Mouse (Mus musculus) thymus, postnatal 4 days (tissue): ENCODE data around the gene Heg1.
A peak's percentile ranks its signal among the peaks of the same experiment; 100 is the strongest.

ENCODE experiments used
- DNase-seq: peaks from one replicate; pipeline ENCODE4 v3.0.0; 2021

The Heg1 gene

DNA sequence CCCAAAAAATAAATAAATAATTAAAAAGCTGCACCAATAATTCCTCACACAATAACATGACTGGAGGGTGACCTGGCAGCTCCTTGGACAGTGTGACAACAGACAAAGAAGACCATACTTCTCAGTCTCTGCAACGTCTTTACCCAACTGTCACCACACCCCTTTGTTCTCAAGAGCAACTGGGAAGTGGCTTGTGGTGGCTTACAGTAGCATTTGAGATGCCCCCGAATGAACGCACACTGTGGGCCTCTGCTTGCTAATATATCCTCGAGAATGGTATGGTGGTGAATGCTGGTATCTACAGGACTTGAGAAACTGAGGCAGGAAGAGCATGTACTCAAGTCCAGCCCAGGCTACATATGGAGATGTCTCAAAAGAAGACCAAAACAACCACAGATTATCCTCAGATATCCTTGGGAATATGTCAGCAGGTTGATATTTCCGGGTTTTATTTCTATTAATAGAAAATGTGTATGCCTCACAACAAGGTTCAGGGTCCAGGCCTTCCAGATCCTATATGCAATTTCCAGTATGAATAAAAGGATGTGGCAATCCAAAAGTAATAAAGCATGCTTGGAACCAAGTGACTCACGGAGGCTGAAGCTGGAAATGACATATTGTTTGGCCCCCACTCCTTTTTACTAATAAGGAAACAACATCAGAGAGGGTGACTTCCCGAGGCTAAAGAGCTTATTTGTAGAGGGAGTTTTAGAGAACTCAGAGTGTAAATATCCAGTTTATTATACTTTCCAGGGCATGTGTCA lies 92.8 kb downstream of the Heg1 start:
- DNase-seq, result no peak

DNA sequence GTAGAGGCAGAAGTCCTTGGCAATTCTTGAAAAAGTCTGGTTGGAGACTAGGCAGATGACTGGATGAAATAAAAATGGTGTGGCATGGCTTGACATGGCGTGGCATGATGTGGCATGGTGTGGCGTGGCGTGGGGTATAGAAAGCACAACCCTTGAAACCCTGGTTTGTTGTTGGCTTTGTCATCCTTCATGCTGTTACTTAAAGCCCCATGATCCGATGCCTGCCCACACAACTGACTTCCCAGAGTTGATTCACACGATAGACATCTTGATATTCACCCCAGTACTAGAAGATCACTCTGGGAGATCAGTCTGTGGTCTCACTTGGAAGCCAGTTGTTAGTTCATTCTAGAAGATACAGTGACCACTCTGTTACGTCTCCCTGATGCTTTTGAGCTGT lies 93.4 kb downstream of the Heg1 start:
- no peak for DNase-seq

DNA sequence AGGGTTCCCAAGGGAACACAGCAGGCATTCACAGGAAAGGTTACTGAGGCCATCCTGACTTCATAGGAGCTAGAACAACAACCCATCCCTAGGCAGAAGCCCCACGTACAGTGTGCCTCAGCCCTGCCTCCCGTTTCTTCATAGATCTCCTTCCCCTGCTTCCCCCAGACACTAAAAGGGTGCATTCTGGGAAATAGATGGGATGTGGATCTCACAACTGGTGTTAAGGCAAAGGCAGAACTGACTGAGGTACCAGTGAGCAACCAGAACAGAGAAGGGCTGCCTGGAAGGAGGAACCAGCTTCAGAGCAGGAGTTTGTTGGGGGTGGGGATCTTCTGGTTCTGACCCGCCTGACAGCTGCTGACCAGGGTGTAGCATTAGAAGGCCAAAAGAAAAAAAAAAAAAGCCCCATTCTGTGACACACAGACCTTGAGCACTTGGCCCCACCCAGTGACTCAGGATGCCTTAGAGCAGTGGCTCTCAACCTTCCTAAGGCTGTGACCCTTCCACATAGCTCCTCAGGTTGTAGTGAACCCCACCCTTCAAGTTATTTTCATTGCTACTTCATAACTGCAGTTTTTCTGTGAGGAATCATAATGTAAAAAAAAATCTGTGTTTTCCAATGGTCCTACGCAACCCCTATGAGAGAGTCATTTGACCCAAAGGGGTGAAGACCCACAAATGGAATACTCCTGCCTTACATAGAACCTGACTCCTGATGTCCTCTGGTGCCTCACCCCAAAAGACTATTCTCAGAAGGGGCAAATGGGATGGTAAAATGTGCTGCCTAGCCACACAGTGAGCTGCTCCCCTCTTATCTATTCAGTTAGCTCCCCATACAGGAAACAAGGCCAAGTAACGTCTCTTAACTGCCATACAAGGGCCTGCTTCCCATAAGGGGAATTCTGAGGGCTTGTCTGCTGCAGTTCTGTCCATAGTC lies 97.9 kb downstream of the Heg1 start:
- no peak for DNase-seq

DNA sequence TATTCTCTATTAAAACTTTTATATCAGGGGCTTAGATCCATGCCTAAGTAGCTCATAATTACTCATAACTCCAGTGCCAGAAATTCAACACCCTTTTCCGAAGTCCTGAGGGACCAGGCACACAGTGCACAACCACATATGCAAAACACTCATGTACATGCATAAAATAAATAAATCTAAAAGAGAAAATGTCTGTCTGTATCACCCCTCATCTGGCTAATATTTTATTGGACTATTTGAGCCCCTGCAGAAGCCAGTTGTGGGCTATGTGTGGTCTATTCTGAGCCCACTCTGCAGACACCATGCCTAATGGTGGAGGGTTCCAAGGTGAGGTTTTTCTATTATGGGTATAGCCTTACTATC lies 98.5 kb downstream of the Heg1 start:
- no peak for DNase-seq

DNA sequence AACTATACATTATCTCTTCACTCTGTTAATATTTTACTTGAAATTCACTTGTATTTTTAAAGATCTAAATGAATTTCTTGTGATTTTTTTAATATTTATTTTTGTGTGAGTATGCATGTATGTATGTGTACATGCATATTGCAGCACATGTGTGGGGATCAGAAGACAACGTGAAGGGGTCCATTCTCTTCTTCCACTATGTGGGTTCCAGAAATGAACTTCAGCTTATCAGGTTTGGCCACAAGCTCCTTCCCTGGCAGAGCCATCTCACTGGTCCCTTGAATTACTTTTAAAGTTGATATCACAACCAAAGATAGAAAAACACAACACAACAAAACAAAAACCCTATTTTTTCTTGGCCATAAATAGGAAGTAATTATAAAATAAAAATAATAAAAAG lies 100.4 kb downstream of the Heg1 start:
- DNase-seq, result no peak

DNA sequence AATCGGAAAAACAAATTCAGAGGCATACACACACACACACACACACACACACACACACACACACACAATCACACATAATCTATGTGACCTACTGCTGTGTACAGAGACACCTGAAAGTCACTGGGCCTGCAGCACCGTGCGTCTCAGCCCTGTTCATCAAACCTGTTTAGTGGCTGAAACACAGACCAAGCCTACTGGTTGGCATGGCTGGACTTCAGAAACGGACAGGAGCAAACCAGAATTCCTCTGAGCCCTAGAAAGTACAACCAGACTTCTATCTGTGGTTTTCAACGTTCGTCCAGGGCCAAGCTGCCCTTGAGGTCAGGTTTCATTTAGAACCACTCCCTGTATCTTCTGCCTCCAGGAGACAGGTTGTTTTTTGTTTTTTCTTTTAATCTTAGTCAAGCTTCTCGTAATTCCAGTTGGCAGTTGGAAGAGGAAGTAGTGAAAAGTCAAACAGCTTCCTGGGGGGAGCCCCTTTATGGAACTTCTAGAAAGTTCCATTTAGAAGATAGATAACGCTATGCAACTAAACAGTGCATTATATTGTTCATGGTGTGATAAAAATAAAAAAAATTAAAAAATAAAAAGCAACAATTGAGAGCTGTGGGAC lies 101.0 kb downstream of the Heg1 start:
- no peak for DNase-seq

DNA sequence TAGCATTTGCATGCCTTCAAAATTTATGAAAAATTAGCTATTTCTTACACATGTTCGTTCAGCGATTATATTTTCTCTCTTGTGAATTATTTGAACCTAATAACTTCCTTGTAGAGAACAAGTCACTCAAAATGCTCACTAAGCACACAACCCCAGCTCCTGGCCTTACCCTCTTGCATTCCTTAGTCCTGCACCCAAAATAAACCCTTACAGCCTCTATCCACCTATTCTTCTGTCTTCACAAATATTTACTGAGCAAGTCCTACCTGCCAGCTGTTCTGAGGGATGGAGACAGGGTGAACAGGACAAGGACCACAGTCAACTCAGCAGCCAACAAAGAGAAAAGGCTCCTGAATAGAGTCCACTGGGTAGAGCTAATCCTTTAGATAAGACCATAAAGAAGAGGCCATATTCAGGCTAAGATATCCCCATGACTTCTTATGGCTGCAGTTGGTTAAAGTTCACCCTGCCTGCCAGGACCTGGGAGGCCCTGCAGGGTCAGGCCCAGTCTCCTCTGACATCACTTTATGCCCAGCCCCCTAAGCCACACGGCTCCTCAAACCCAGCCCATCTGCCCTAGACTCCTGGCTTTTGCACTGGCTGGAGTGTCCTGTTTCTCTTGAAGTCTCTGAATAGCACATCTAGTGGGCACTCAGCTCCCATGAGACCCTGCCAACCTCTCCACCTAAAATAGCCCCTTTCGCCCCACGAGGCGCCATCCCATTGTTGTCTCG lies 102.7 kb downstream of the Heg1 start:
- no peak for DNase-seq

DNA sequence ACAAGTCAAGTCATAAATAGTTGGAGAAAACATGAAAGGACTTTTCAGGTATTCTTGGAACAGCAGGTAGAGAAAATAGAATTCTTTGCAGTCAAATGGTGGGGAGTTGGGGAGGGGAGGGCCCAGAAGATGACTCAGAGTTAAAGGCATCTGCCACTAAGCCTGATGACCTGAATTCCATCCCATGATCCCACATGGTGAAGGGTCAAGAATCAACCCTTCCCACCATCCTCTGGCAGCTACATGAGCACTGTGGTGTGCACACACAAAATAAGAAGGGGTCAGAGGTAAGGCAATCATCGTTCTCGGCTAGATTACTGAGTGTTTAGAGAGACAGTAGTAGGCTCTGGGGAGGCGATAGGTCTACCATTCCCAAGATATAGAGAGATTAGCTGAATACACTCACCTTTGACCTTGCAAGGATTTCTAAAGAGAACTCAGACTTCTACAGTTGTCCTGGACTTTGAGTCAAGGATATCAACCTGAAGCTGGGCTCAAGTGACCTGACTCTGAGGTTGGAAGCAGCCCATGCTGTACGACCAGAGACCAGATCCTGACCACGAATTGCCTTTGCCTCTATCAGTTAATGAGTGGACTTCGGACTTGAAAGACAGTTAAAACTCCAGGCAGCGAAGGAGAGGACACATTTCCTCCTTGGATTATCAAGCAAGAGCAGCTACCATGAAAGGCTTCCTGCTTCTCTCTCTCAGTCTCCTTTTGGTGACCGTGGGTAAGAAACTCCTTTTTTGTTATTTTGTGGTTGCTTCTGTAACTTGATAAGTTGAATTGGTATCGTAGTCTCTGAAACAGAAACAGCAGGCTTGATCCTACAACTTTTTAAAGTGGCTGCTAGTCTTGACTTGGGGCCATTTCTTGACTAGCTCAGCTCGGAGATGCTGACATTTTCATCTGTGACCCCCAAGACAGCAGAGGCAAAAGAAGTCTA lies 109.9 kb downstream of the Heg1 start, which contains the start of gene Muc13:
Gene Muc13 (plus strand): TSS at position 192 of the 946 bp plus-strand sequence.
- no peak for DNase-seq

DNA sequence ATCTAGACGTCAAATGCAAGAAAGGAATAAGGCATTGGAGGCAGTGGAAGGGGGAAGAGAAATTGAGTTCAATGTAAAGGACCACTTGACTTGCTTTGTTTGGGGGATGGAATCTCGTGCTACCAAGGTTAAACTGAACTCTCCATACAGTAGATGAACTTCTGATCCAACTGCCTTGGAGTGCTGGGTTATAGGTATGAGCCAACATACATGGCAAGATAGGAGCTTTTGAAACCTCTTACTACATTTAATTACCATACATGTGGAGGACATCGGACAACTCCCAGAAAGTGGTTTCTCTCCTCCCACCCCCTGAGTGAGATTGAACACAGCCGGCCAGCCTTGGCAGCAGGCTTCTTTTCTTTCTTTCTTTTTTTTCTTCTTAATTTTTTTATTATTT lies 110.9 kb downstream of the Heg1 start:
- no peak for DNase-seq

DNA sequence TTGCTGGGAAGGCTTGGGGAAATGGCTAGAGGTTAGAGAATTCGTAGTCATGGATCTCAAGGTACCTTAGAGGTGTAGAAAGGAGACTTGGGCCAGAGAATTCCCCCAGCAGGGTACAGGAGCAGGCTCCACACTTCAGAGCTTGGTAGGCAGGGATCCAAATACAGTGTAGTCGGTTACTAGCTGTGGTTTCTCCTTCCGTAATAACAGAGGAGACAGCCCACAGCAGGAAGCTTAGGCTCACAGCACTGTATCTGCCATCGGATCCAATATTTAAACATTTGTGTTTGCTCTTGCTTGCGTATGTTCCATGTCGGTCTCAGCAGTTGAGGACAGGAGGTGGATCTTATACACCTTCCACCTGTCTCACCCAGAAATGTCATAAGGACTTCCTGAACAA lies 111.7 kb downstream of the Heg1 start:
- no peak for DNase-seq

DNA sequence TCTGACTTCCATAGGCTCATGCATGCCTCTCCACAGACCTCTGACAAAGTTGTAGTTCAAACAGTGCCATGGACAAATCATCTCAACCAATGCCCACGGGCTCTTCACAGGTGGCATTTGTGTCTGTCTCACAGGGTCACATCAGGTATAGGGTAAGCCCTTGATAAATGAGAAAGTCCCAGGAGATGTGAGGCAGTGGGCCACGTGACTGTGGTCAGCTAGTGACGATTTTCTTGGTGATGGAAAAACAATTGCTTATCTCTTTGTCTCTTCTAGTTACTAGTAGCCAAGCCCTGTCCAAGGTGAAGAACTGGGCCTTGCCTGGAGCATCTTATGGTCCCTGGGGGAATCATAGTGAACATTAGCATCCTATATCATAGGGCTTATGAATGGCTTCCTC lies 112.6 kb downstream of the Heg1 start:
- no peak for DNase-seq

DNA sequence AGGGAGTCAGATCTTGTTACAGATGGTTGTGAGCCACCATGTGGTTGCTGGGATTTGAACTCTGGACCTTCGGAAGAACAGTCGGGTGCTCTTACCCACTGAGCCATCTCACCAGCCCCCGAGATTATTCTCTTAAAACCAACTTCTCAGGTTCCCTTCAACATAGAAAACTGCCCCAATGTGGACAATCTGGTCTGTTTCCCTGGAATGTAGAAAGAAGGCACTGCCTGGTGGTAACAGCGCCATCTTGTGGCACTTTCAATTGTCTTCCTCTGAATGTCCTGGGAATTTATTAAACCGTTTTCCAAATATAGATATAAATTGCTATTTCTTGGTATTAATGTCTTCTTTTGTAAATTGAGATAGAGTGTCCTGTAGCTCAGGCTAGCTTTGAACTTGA lies 113.7 kb downstream of the Heg1 start:
- peak; percentile 65 for DNase-seq

DNA sequence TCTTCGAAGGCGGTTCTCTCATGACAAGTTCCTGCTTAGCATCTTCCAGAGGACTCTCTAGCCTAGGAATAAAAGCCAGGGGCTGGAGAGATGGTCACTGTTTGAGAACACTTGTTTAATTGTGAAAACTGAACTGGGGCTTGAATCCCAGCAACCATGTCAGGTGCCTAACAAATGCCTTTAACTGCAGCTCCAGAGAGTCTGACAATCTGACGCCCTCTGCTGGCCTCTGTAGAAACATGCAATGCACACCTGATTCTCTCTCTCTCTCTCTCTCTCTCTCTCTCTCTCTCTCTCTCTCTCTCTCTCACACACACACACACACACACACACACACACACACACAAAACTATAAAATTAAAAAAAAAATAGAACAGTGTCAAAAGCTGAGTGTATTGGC lies 125.8 kb downstream of the Heg1 start:
- peak; percentile 53 for DNase-seq

DNA sequence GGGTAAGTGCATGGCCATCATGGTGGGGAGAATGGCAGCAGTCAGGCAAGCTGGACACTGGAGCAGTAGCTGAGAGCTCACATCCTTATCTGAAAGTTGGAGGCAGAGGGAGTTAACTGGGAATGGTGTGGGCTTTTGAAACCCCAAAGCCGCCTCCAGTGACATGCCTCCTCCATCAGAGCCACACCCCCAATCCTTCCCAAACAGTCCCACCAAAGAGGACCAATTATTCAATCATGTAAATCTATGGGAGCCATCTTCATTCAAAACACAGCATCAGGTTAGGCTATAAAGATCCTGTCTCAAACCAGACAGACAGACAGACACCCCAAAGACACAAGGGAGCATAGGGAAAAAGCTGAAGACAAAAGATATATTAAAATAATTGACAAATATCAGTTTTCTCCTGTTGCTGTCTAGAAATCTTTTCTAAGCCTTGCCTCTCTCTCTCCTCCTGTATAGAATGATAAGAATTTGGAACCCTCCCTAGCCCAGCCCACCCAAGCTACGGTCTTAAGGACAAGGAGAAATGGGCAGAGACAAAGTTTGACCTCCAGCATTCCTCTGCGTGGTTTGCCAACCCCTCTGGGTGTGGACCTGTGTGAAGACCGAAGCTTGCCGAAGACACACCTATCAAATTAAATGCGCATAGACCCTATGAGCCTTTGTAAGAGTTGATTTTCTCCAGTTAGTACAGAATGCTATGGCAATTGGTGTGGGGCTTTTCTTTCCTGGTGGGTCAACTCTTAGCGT lies 134.4 kb downstream of the Heg1 start:
- no peak for DNase-seq

DNA sequence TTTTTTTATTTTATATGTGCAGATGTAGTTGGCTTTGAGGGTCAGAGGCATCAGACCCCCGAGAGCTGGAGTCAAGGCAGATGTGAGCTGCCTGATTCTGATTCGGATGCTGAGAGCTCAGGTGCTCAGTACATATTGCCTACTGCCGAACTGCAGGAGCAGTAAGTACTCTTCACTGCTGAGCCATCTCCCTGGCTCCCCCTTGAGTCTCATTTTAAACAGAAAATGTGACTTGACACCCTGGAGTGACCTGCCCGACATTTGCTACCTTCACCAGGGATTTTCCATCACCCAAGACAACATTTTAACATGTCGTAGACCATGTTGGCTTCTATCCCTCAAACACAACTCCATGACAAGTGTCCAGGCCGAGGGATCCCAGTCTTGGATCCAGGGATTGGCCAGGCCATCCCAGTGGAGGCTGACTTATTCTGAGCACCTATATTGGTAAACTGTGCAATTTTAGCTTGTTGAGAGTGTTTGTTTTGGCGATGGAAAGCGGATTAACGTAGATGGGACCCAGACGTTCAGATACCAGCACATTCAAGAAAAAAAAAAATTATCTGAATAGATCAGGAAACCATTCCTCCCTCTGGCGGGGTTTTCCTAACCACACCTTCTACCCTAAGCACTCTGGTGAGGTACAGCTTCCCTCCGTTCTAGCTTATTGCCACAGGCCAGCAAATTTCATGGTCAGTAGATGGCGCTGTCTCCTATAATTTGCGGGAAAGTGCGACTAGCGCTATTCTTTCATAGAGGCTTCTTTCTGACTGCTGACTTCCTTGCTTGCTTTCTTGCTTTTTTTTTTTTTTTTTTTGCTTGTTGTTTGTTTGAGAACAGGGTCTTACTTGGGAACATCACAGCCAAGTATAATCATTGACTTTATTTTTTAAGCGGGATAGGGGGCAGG lies 136.4 kb downstream of the Heg1 start:
- peak; percentile 92 for DNase-seq
